Mouse (Mus musculus): ENCODE results near the gene Exoc7. TPM values are rescaled to one million over a fixed set of nuclear protein-coding genes. Genes with fewer than 3 reads are reported as not detected.

The Exoc7 gene
- polyA plus RNA-seq, 1 experiment: 21.8 TPM

- no peak for TF ChIP-seq CTCF (IDR thresholded peaks at IDR 0.05; ENCODE audit: extremely low read depth, insufficient read depth, insufficient read length, insufficient replicate concordance)
- TF ChIP-seq POLR2A (IDR thresholded peaks at IDR 0.05; ENCODE audit: low read depth, low read length): no peak
- H3K27me3 ChIP-seq (ENCODE audit: control insufficient read depth, insufficient read depth, low read length): no peaks in the 10 kb centered on the region
- H3K4me3 ChIP-seq (ENCODE audit: extremely low read depth, insufficient read depth, insufficient read length): no peak overlapping the region
- H3K27ac ChIP-seq (ENCODE audit: insufficient read depth, low read length): no peak overlapping the region
- WGBS: 90% methylated on average over 13 of the region's 13 CpGs
- peaks cover 24% of the 10 kb centered on the region for H3K36me3 ChIP-seq (ENCODE audit: control insufficient read depth, insufficient read depth, low read length)
- 0 out of 2 replicates have a peak, but pooled peaks cover 4% of the 10 kb centered on the region for H3K4me1 ChIP-seq (ENCODE audit: control insufficient read depth, insufficient read depth, insufficient read length)
- no peak for DNase-seq (ENCODE audit: low read depth in 1 of 2, low spot score in 2 of 2)
Measured at GRCm38 (mm10) chr11:116292401-116292800, 14.6 kb downstream of the Exoc7 start.

- WGBS: 63% methylated on average over 8 of the region's 8 CpGs
- Histone ChIP-seq H3K27me3 (ENCODE audit: control insufficient read depth, insufficient read depth, low read length) (no peaks in the 10 kb centered on the region), H3K4me3 (ENCODE audit: extremely low read depth, insufficient read depth, insufficient read length) (no peak overlapping the region), H3K4me1 (ENCODE audit: control insufficient read depth, insufficient read depth, insufficient read length) (0 out of 2 replicates have a peak, but pooled peaks cover 4% of the 10 kb centered on the region), H3K27ac (ENCODE audit: insufficient read depth, low read length) (no peak overlapping the region), H3K36me3 (ENCODE audit: control insufficient read depth, insufficient read depth, low read length) (peaks cover 22% of the 10 kb centered on the region)
- TF ChIP-seq CTCF (IDR thresholded peaks at IDR 0.05; ENCODE audit: extremely low read depth, insufficient read depth, insufficient read length, insufficient replicate concordance): no peak
- TF ChIP-seq POLR2A (IDR thresholded peaks at IDR 0.05; ENCODE audit: low read depth, low read length): no peak
- DNase-seq (ENCODE audit: low read depth in 1 of 2, low spot score in 2 of 2): no peak
Measured at GRCm38 (mm10) chr11:116290556-116290955, 16.5 kb downstream of the Exoc7 start.

GRCm38 (mm10) chr11:116287351-116287750 is 19.7 kb downstream of the Exoc7 start:
- H3K4me1 ChIP-seq (ENCODE audit: control insufficient read depth, insufficient read depth, insufficient read length): peaks cover 15% of the 10 kb centered on the region
- no peak for DNase-seq (ENCODE audit: low read depth in 1 of 2, low spot score in 2 of 2)
- TF ChIP-seq POLR2A (IDR thresholded peaks at IDR 0.05; ENCODE audit: low read depth, low read length) (no peak), CTCF (IDR thresholded peaks at IDR 0.05; ENCODE audit: extremely low read depth, insufficient read depth, insufficient read length, insufficient replicate concordance) (no peak)
- H3K27me3 ChIP-seq (ENCODE audit: control insufficient read depth, insufficient read depth, low read length): peaks cover 8% of the 10 kb centered on the region
- H3K36me3 ChIP-seq (ENCODE audit: control insufficient read depth, insufficient read depth, low read length): peaks cover 21% of the 10 kb centered on the region
- WGBS: 81% methylated on average over 5 of the region's 5 CpGs
- H3K4me3 ChIP-seq (ENCODE audit: extremely low read depth, insufficient read depth, insufficient read length): no peak overlapping the region
- H3K27ac ChIP-seq (ENCODE audit: insufficient read depth, low read length): no peak overlapping the region

- Histone ChIP-seq H3K36me3 (ENCODE audit: control insufficient read depth, insufficient read depth, low read length) (peaks cover 14% of the 10 kb centered on the region), H3K4me3 (ENCODE audit: extremely low read depth, insufficient read depth, insufficient read length) (no peak overlapping the region), H3K27me3 (ENCODE audit: control insufficient read depth, insufficient read depth, low read length) (peaks cover 15% of the 10 kb centered on the region), H3K4me1 (ENCODE audit: control insufficient read depth, insufficient read depth, insufficient read length) (peaks cover 23% of the 10 kb centered on the region), H3K27ac (ENCODE audit: insufficient read depth, low read length) (no peak overlapping the region)
- WGBS: 76% methylated on average over 7 of the region's 7 CpGs
- no peak for DNase-seq (ENCODE audit: low read depth in 1 of 2, low spot score in 2 of 2)
- TF ChIP-seq POLR2A (IDR thresholded peaks at IDR 0.05; ENCODE audit: low read depth, low read length): no peak
Measured at GRCm38 (mm10) chr11:116285770-116286191, 21.3 kb downstream of the Exoc7 start.

- H3K4me1 ChIP-seq (ENCODE audit: control insufficient read depth, insufficient read depth, insufficient read length): peaks cover 23% of the 10 kb centered on the region
- no peak for DNase-seq (ENCODE audit: low read depth in 1 of 2, low spot score in 2 of 2)
- H3K36me3 ChIP-seq (ENCODE audit: control insufficient read depth, insufficient read depth, low read length): peaks cover 8% of the 10 kb centered on the region
- 33% methylated on average over 6 of the region's 6 CpGs for WGBS
- peaks cover 17% of the 10 kb centered on the region for H3K27me3 ChIP-seq (ENCODE audit: control insufficient read depth, insufficient read depth, low read length)
- no peak for TF ChIP-seq POLR2A (IDR thresholded peaks at IDR 0.05; ENCODE audit: low read depth, low read length)
- TF ChIP-seq CTCF (IDR thresholded peaks at IDR 0.05; ENCODE audit: extremely low read depth, insufficient read depth, insufficient read length, insufficient replicate concordance): no peak
- H3K4me3 ChIP-seq (ENCODE audit: extremely low read depth, insufficient read depth, insufficient read length): no peak overlapping the region
- no peak overlapping the region for H3K27ac ChIP-seq (ENCODE audit: insufficient read depth, low read length)
Measured at GRCm38 (mm10) chr11:116283982-116284381, 23.1 kb downstream of the Exoc7 start.

- H3K27me3 ChIP-seq (ENCODE audit: control insufficient read depth, insufficient read depth, low read length): peaks cover 17% of the 10 kb centered on the region
- no peak for TF ChIP-seq CTCF (IDR thresholded peaks at IDR 0.05; ENCODE audit: extremely low read depth, insufficient read depth, insufficient read length, insufficient replicate concordance)
- no peak for TF ChIP-seq POLR2A (IDR thresholded peaks at IDR 0.05; ENCODE audit: low read depth, low read length)
- WGBS: 14% methylated on average over 48 of the region's 48 CpGs
Measured at GRCm38 (mm10) chr11:116282912-116283521, 24.0 kb downstream of the Exoc7 start.

GRCm38 (mm10) chr11:116282089-116282488 is 24.9 kb downstream of the Exoc7 start:
- Histone ChIP-seq H3K4me3 (ENCODE audit: extremely low read depth, insufficient read depth, insufficient read length) (no peak overlapping the region), H3K27me3 (ENCODE audit: control insufficient read depth, insufficient read depth, low read length) (peaks cover 17% of the 10 kb centered on the region), H3K27ac (ENCODE audit: insufficient read depth, low read length) (no peak overlapping the region), H3K4me1 (ENCODE audit: control insufficient read depth, insufficient read depth, insufficient read length) (peaks cover 19% of the 10 kb centered on the region), H3K36me3 (ENCODE audit: control insufficient read depth, insufficient read depth, low read length) (no peaks in the 10 kb centered on the region)
- TF ChIP-seq CTCF (IDR thresholded peaks at IDR 0.05; ENCODE audit: extremely low read depth, insufficient read depth, insufficient read length, insufficient replicate concordance): no peak
- no peak for TF ChIP-seq POLR2A (IDR thresholded peaks at IDR 0.05; ENCODE audit: low read depth, low read length)
- WGBS: 2% methylated on average over 11 of the region's 11 CpGs
- DNase-seq (ENCODE audit: low read depth in 1 of 2, low spot score in 2 of 2): no peak

More at GRCm38 (mm10) chr11:116282912-116283521, 24.0 kb downstream of the Exoc7 start:
- no peak for DNase-seq (ENCODE audit: low read depth in 1 of 2, low spot score in 2 of 2)
- H3K4me3 ChIP-seq (ENCODE audit: extremely low read depth, insufficient read depth, insufficient read length): no peak overlapping the region
- H3K36me3 ChIP-seq (ENCODE audit: control insufficient read depth, insufficient read depth, low read length): no peaks in the 10 kb centered on the region
- H3K27ac ChIP-seq (ENCODE audit: insufficient read depth, low read length): no peak overlapping the region
- H3K4me1 ChIP-seq (ENCODE audit: control insufficient read depth, insufficient read depth, insufficient read length): peaks cover 21% of the 10 kb centered on the region
